Mouse (Mus musculus): ENCODE results near the gene Dnase2b.

GRCm38 (mm10) chr3:146615496-146615895 lies at the start of gene Dnase2b:
- TF ChIP-seq CTCF (IDR thresholded peaks at IDR 0.05; ENCODE audit: low read depth, low read length) (no peak), POLR2A (IDR thresholded peaks at IDR 0.05; ENCODE audit: extremely low read depth, insufficient read depth, low read length) (no peak)

Data from liver, adult 2 months (tissue).